Mouse (Mus musculus) A20 (cell line): Measurements from ENCODE around the gene Chl1.

Experiments
- DNase-seq: peaks from one replicate; pipeline ENCODE4 v3.0.0-alpha.2; 2011; ENCODE audit warnings: low read depth, low spot score

Chl1 gene

DNA sequence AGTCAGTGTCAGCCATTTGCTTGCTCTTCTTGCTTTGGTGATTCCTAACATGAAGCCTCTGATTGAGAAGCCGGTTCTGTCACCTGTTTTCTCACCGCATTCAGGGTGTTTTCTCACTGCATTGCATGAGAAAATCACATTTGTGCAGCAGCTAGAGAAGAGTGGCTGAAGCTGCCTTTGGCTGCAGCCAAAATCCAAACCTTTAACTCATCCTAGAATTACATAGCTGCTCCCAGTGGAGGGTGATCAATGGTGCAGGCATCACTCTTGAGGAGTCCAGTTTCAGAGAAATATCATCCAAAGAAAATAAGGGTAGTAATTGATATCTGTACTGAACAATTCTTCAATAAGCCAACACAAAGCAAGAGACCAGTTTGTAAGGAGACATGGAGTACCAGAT, 154.8 kb downstream of the Chl1 start:
- DNase-seq = no peak

DNA sequence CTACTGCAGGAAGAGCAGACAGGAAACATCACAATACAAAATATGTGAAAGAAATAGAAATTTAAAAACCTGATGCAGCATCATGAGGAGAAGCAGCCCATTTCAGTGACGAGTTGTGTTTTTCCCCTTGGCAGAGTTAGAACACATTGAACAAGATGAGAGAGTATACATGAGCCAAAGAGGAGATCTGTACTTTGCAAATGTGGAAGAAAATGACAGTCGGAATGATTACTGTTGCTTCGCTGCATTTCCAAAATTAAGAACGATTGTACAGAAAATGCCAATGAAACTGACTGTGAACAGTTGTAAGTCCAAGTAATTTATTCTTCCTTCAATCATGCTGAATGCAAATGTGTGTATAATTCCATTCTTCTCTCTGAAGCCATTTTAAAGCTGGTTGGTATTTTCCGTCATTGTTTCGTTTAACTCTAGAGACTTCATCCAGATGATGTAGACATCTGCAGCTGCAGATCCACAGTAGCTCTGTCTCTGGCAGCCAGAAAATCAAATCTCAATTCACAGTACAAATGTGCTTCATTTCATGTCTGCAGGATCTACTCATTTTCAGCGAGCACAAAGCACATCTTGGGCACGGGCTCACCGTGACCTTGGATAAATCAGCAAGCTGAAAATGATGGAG, 155.4 kb downstream of the Chl1 start:
- no peak for DNase-seq

DNA sequence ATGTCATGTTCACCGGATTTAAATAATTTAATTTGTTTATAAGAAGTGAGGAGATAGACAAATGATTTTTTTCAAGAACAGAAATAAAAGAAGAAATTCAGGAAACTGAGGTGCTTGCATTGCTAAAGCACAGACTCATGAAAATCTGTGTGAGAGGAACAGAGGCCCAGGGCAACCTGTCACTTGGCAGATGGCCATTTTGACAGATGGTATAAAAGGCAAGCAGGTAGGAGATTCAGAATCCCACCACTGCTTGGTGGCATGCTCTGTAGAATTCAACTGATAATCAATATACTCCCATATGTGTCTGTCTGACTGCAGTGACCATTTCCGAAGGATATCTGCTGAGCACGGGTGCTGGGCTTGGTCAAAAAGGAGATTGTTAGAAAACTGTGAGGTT, 162.7 kb downstream of the Chl1 start:
- DNase-seq = no peak

DNA sequence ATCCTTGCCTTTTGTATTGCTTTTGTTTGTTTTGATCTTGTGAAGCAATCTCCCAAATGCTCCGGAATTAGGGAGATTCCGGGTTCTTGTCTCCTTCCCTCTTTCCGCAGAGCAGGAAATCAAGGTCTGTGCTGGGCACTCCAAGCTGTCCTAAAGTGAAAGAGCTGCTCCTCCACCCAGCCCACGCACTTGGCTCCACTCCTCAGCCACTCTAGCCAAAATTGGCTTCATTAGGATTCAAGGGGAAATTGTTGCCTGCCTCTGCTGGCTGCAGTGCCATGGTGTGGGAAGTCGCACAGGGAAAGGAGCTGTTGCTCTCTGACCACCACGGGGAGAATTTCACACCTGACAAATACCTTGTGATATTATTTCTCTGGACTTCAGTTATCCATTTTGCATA, 163.9 kb downstream of the Chl1 start:
- DNase-seq = no peak

DNA sequence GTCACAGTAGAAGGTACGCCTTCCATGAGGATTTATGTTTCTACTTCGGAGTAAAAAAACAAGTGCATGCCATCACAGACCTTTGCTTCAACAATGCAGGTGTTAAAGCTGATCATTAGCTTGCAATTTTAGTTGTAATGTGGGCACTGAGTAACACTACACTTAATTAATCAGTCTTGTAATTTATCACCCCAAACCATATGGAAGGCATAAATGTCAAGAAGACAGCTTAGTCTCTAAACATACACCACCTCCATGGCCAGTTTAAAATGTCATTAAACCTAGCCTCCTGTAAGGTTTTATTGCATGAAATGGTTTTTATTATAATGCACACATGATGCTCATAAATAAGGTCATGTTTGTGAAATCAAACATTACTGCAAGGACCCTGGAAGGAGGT, 164.8 kb downstream of the Chl1 start:
- DNase-seq = no peak

DNA sequence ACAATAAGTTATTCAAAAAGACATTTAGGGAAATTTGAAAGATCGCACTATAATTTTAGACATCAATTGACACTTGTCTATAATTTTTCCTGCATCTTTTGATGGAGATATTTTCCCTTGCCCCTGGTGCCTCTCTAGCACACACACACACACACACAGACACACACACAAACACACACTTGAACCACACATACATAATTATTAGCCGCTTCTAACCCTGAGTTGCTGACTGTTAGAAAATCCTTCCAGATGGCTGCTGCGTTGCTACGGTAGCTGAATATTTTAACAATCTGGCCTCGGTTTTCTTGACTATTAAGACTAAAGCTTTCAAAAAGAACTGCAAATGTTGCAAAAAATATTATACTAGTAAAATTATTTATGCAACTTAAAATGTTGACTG, 166.3 kb downstream of the Chl1 start:
- no peak for DNase-seq

DNA sequence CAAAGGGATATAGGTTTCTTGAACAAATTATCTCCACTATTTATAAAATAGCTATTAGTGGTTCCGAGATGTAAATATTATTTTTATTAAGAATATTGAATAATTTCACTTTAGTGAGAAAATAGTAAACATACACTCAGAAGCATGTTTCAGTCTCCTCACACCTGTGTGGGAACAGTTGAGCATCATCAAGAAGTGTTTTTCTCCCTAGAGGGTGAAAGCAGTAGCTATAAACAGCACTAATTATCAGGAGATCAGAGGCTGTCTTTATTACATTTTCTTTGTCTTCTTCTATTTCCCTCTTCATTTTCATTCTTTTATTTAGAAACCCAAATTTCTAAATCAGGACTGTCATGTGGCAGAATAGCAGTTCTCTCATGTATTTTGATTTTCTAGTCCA, 166.7 kb downstream of the Chl1 start:
- DNase-seq = no peak

DNA sequence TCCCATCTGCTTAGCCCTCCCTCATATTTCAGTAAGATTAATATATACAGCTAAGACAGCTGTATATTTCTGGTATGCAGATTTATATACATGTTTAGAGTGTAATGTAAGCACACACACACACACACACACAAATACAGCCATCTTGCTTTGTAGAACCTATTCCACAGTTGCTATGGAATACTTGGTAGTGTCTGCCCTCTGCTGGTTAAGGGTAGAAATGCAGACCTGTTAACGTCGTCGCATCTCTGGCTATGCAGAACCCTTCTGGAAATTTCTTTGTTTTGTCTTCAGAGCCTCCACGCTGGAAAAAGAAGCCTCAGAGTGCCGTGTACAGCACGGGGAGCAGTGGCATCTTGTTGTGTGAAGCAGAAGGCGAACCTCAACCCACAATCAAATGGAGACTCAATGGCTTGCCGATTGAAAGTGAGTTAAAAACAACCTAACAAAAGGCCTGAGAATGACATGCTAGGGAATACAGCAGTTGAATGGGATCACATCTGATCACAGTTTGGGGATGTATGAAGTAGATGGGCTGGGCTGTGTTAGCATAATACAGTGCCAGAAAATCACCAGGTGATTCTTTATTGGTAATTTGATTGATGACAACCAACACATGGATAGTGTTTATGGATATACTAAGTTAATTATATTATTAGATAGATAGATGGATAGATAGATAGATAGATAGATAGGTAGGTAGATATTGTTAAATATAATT, 172.6 kb downstream of the Chl1 start:
- peak; percentile 33 for DNase-seq

DNA sequence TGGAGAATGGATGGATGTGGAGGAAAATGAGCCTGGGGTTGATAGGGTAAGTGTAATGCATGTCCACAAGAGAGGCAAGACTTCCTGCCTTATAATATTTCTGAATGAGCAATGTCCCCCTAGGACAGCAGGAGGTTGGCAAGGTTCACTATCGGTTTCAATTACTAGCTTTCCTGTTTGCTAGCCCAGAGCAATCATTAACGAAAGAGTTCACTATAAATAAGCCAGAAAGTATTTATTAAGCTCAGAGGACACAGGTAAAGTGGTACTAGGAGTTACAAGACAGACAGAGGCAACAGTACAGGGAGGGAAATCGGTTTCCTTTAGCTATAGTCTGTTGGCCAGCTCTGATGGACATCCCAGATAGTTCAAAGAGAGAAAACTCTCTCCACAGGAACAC, 182.1 kb downstream of the Chl1 start:
- no peak for DNase-seq

DNA sequence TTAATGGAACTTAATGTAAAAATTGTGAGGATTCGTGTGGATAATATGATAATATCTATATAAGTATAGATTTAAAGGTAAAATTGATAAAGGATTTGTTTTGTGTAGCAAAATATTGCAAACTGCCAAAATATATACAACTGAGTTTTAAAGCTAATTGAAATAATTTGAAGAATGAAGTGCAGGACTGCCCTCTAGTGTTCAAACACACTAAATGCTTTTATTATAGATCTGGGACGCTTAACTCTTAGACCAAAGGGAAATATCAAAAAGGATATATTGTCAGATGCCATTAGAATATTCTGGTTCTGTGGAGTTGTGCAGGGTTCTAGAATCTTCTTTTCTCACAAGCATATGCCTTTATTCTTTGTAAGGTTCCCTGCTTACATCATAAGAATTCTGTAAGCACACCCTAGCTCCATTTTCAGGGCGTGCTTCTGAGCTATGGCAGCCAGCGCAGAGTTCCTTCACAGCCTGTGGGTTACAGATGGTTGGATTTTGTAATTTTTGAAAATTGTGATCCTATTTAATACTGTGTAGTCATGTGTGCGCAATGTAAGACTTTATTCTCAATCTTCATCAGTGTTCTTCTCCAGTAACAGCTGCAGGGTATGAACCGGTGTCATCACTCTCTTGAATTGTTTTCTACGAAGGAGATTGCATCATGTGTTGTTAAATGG, 187.1 kb downstream of the Chl1 start:
- DNase-seq = peak; percentile 32

DNA sequence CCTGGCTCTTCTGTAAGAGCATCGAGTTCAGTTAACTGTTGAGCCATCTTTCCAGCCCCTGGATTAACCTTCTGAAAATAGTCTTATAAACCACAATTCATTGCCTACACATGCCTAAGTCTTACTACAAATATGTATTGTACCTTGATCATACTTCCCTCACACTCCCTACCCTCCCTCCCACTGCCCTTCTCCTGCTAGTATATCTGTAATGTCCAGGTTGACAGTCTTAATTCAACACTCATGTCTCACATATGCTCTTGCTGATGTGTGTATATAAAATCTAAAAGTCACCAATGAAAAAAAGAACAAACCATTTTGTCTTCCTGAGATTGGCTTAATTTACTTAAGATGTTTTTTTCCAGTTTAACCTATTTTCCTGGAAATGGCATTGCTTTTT, 189.1 kb downstream of the Chl1 start:
- DNase-seq = no peak

DNA sequence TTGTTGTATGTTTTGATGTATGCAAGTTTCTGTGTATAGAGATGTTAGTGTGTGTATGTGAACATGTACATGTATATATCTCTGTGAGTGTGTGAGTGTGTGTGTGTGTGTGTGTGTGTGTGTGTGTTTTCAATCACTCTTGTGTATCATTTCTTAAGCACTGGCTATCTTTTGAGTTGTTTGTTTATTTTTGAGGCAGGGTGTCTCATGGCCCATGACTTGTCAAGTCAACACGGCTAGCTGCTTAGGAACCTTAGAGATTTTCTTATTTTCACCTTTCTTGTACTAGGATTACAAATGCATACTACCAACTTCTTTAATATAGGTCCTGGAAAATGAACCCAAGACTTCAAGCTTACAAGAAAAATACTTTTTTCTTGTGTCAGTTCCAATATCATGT, 189.5 kb downstream of the Chl1 start:
- DNase-seq = no peak

DNA sequence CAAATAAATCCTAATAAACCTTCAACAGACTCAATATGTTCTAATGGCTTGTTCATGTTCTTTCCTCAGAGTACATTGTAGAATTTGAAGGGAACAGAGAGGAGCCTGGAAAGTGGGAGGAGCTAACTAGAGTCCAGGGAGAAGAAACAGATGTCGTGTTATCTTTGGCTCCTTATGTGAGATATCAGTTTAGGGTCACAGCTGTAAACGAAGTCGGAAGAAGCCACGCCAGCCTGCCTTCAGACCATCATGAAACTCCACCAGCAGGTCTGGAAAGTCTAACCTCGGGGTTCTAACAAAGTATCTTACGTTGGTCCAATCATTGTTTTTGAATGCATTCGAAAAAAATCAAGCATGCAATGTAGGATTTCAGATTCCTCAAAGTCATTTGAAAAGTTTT, 189.9 kb downstream of the Chl1 start:
- DNase-seq = no peak

DNA sequence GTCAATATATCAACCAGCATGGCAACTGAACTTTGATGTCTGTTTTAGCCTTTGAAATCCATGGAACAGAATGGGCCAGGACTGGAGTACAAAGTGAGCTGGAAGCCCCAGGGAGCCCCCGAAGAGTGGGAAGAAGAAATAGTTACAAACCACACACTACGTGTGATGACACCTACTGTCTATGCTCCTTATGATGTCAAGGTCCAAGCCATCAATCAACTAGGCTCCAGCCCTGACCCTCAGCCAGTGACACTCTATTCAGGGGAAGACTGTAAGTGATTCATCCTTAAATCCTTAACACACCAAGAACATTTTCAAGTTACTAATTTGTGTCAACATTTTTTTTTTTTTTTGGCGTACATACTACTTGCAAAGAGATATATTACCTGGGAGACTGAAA, 196.0 kb downstream of the Chl1 start:
- no peak for DNase-seq

DNA sequence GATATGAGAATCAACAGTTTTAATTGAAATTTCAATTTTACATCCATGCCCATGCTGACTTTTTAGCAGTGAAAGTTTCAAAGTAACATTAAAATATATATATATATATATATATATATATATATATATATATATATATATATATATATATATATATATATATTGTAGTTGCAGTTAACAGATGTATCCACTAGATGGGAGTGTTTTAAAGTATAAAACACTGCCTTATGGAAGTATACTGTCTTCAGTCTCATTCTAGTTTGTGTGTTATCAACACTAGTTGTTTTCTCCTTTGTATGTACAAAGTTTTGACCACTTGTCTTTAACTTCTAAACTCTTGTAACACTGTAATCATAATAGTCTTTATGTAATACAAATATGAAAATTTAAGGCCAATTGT, 228.9 kb downstream of the Chl1 start:
- no peak for DNase-seq

DNA sequence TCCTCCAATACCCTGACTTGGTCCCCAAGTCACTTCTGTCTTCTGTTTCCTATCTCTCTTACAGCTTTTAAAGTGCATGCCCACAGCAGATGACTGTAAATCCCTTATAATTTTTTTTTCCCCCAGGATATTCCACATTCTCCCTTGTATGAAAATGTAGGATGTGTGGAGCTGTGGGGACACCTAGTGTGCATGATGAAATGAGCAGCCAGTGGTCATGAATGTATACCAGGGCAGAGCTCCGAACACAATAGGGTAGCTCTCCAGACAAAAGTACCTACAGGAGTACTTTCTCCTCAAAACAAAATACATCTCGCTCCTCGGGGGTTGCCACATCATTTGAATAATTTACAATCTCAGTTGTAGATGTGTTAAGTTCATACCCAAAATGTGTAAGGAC, 232.4 kb downstream of the Chl1 start:
- no peak for DNase-seq

DNA sequence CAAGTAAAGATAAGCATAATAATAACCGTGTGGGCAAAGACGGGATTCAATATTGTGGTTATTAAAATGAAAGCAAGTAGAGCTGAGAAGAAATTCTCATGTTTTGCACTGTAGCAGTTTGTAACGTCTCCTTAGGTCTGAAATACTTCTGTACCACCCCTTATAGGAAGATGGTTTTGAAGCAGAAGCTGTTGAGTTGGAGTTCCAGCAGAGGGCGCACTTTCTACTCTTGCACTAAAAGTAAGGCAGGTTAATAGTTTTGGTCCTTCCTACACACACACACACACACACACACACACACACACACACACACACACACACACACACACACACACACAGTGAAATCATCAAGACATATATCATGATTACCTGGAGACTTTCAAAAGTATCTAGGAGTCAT, 235.7 kb downstream of the Chl1 start:
- peak; percentile 42 for DNase-seq

DNA sequence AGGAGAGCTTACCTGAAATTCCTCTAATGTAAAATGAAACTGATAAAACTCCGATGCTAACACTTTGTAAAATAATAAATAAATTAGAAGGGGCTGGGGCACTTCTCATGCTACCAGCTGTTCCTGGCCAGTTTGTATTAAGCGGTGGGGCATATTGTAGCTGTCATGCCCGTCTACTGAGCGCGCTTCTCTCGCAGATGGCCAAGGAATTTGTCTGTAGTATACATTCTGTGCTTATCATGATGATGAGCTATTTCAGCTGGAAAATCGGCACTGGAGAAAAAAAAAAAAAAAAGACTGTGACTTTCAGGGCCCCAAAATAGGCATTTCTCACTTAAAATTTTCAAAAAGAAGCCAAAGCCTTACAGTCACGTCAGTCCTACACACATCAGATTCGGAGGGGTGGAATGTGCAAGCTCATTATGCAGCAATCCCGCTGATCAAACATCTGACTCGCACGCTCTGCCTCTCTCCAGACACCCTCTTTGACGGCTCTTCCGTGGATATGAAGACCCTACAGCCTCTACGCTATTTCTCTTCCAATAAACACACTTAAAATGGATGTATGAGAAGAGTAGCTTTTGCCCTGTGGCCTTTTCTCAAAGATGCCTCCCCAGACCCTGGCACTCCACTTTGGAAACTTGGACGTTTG, 238.9 kb downstream of the Chl1 start:
- no peak for DNase-seq

DNA sequence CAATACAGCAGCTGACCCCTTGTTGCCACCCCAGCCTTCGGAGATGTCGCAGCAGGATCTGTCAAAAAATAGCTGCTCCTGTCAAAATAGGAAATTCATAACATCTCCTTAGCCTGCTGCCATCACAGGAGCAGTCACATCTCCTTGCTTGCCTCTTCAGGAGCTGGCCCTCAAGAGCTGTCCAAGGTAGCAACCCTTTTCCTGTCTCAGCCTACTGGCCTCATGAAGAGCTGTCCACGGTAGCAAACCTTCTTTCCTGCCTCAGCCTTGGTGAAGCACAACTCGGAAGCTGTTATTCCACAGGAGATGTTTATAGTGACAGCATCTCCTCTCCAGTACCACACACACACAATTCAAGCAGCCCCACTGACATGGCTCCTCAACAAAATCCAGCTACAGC, 243.5 kb downstream of the Chl1 start:
- DNase-seq = peak; percentile 3

DNA sequence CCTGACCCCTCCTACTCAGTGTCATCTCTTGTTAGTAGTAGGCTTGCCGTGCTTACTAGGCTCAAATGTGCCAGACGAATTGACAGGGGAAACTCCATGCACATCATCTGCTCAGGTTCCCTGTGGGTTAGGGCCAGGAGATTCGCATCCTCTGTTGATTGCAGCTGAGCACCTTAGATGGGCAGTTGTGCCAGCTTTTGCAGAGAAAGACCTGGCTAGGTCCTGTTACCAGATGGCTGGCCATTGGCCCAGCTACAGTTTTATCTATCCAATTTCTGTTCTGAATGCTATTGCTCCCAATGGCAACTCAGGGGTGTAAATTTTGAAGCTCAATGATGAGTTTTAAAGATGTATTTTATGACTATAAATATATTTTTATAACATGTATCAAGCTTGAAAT, 256.4 kb downstream of the Chl1 start:
- DNase-seq = no peak

DNA sequence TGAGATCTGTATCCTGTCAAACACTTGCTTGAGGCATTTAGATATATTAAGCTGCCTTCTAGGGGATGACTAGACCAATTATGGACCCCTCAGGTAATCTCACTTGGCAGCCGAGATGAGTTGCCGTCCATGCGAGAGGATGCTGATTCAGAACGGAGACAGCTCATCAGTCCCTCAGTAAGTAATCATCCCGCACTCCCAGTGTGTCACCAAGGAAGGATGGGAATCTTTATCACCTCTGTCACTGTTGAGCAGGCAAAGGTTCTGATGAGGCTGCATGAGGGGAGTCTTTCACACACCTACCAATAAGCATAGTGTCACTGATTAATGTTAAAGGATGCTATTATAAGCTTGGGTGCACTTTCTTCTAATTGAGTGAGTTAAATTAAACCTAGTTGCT, 270.7 kb downstream of the Chl1 start:
- no peak for DNase-seq

DNA sequence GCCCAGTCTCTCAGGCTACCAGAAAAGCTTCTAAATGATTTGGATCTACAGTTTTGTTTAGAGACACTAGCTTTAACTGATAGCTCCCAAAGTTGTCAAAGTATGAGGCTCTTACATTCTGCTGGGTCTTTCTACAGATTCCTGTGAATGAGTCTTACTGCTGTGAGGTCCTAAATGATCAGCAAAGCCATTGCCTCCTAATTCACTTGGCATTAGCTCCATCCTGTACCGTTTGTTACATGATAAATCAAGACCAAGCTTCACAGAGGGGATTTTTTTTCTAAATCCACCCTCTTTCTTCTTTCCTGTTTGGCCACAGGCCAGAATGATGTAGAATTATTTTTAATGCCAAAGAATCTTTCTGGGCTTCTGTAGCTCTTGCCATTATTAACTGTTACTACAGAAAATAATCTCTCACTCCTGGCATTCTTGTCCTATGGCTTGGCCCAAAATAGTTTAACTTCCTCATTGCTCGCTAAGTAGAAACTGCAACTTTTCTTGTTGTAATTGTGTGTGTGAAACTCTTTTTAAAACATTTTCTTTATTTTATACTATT, 280.8 kb downstream of the Chl1 start:
- no peak for DNase-seq
